Mouse (Mus musculus) C2C12 (cell line): ENCODE data around the gene Ccdc57.

ENCODE experiments used
- CTCF ChIP-seq: IDR thresholded peaks from one replicate; pipeline ENCODE4 v1.5.1; 2011; ENCODE audit not compliant: control insufficient read depth, insufficient read depth, insufficient read length
- MAX ChIP-seq: IDR thresholded peaks from one replicate; pipeline ENCODE4 v1.6.1; 2011; ENCODE audit warnings: mild to moderate bottlenecking, control low read depth
- MYOD1 ChIP-seq: IDR thresholded peaks from one replicate; pipeline ENCODE4 v1.6.1; 2011; ENCODE audit warnings: low read depth; ENCODE audit not compliant: control insufficient read depth, insufficient read length

- no peak for TF ChIP-seq CTCF
- no peak for TF ChIP-seq MAX
- TF ChIP-seq MYOD1, result no peak
These were observed 78.9 kb downstream of the Ccdc57 start for GRCm38 (mm10) chr11:120853788-120854187.
